Comparison of ENCODE assay signal across 11 mouse cellular contexts in the genomic region with DNA sequence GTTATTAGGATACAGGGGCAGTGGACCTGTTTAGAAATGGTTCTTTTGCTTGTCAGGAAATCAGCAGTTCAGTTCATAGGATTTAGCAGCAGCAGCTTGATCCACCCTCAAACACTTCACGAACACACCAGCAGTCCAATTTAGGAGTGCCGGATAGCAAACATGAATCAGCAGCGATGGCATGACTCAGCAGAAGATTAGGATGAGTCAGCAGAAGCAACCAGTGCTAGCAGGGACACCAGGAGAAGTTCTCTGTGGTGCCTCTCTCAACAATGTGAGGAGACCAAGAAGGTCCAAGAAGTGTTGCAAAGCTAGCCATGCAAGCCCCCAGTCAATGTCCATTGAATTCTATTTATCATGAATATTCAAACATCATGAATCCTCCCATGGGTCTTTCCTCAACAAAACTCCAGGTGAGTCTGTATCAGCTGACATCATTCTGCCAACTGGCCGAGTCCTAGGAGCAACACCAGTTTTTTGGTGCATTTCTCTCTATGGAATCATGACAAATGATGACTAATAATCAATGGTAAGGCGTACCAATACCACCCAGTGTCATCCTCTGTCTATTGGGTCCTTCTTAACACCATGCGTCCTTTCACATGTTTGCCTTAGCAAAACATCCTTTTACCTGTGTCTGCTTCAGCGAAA. TPM values are rescaled to one million over a fixed set of nuclear protein-coding genes. Genes with fewer than 3 reads are reported as not detected.
DNase-seq lines count a peak whose midpoint lies in the region; ATAC-seq lines count a peak whose summit lies in the region.
"Had no signal": no experiment of that assay in that cellular context is flagged by ENCODE, and none has a peak within 500 bp of the region (broad histone marks: within the 10 kb centered on the region; RNA-seq: fewer than 3 reads in every experiment).

No protein-coding gene starts in this region.

- no peaks in the 10 kb centered on the region for H3K9me3 ChIP-seq in heart, embryonic 13.5 days
- H3K9me3 ChIP-seq in liver, embryonic 16.5 days (replicated peaks; ENCODE audit: control insufficient read depth, low read length) = no peaks in the 10 kb centered on the region
- H3K9me3 ChIP-seq in hindbrain, embryonic 11.5 days (ENCODE audit: control insufficient read depth, low read length) = no peaks in the 10 kb centered on the region

- intact Hi-C loops in heart, postnatal 36 days (cut with DNase I) = no loop called here

- no peaks in the 10 kb centered on the region for H3K27me3 ChIP-seq in heart, embryonic 13.5 days (replicated peaks)
- H3K27me3 ChIP-seq in liver, embryonic 16.5 days (ENCODE audit: control insufficient read depth, insufficient read depth, low read depth, low read length) = no peaks in the 10 kb centered on the region
- H3K27me3 ChIP-seq in hindbrain, embryonic 11.5 days (ENCODE audit: control insufficient read depth, insufficient read depth, low read length) = no peaks in the 10 kb centered on the region

- H3K4me1 ChIP-seq in heart, embryonic 13.5 days = peaks cover 25% of the 10 kb centered on the region
- H3K4me1 ChIP-seq in liver, embryonic 16.5 days (ENCODE audit: control insufficient read depth, low read depth, low read length) = peaks cover 9% of the 10 kb centered on the region
- H3K4me1 ChIP-seq in hindbrain, embryonic 11.5 days (replicated peaks; ENCODE audit: control insufficient read depth, insufficient read depth, low read length) = no peaks in the 10 kb centered on the region

- H3K4me2 ChIP-seq in heart, embryonic 13.5 days = no peak overlapping the region
- H3K4me2 ChIP-seq in liver, embryonic 16.5 days (ENCODE audit: low read depth, low read length) = no peak overlapping the region
- no peak overlapping the region for H3K4me2 ChIP-seq in hindbrain, embryonic 11.5 days (replicated peaks; ENCODE audit: low read depth, low read length)

- H3K36me3 ChIP-seq in heart, embryonic 13.5 days = no peaks in the 10 kb centered on the region
- no peaks in the 10 kb centered on the region for H3K36me3 ChIP-seq in liver, embryonic 16.5 days (ENCODE audit: control insufficient read depth, insufficient read depth)
- H3K36me3 ChIP-seq in hindbrain, embryonic 11.5 days (ENCODE audit: control insufficient read depth, insufficient read depth, low read length) = no peaks in the 10 kb centered on the region

- 84% methylated on average over 7 of the region's 7 CpGs for WGBS in heart, embryonic 13.5 days
- 66% methylated on average over 7 of the region's 7 CpGs for WGBS in liver, embryonic 16.5 days (ENCODE audit: insufficient replicate concordance)
- WGBS in hindbrain, embryonic 11.5 days = 90% methylated on average over 7 of the region's 7 CpGs

- ATAC-seq in heart, embryonic 13.5 days (ENCODE audit: extremely low read depth, insufficient number of reproducible peaks, low FRiP score, low TSS enrichment) = peak; percentile 83; the same call in 1 of the 2 replicates
- peak; percentile 77 for ATAC-seq in liver, embryonic 16.5 days (ENCODE audit: low read depth)
- ATAC-seq in hindbrain, embryonic 11.5 days (ENCODE audit: low FRiP score) = no peak
- ATAC-seq: intestine, embryonic 16.5 days had no signal

- H3K4me3 ChIP-seq in heart, embryonic 13.5 days = no peak overlapping the region
- no peak overlapping the region for H3K4me3 ChIP-seq in liver, embryonic 16.5 days (ENCODE audit: low read depth, low read length)
- H3K4me3 ChIP-seq in hindbrain, embryonic 11.5 days (ENCODE audit: low read depth, low read length) = no peak overlapping the region
- H3K4me3 ChIP-seq: heart, adult 2 months had no signal

- H3K27ac ChIP-seq in heart, embryonic 13.5 days (replicated peaks) = no peak overlapping the region
- no peak overlapping the region for H3K27ac ChIP-seq in liver, embryonic 16.5 days (ENCODE audit: low read length)
- H3K27ac ChIP-seq in hindbrain, embryonic 11.5 days (ENCODE audit: low read depth, low read length) = no peak overlapping the region
- H3K27ac ChIP-seq: heart, adult 2 months had no signal

- H3K9ac ChIP-seq in heart, embryonic 13.5 days = no peak overlapping the region
- no peak overlapping the region for H3K9ac ChIP-seq in liver, embryonic 16.5 days (ENCODE audit: low read depth, low read length)
- H3K9ac ChIP-seq in hindbrain, embryonic 11.5 days (ENCODE audit: low read depth, low read length) = no peak overlapping the region

- no peak for DNase-seq in heart, postnatal 36 days
- peak; percentile 50 for DNase-seq in ES-CJ7 (ENCODE audit: low read depth, low spot score)
- DNase-seq in brain, adult 2 months (ENCODE audit: low read depth, low spot score) = peak; percentile 74
- DNase-seq in kidney, adult 11 months = no peak
- no peak for DNase-seq in hindbrain, embryonic 11.5 days (ENCODE audit: low spot score)
- DNase-seq in natural killer cell, adult 2 months (ENCODE audit: low spot score in 2 of 2) = no peak
- DNase-seq: cerebellum, adult 2 months; heart, adult 2 months had no signal

RNA-seq across cellular contexts. Expression of gene Fam129a, which starts 45.7 kb away (rescaled TPM):
- 4.5 and 4.7 TPM in 2 replicates for polyA plus RNA-seq in heart, embryonic 13.5 days (2015; fragmentation: Nextera tagmentation; extraction: Ambion mirVana)
- 10 to 100 TPM; 12.8 to 18.2 TPM for total RNA-seq in heart, postnatal 36 days (2021)
- polyA plus RNA-seq in liver, embryonic 16.5 days (2015; fragmentation: Nextera tagmentation; extraction: Ambion mirVana) = 11.7 and 13.8 TPM in 2 replicates
- polyA plus RNA-seq in hindbrain, embryonic 11.5 days (2014; fragmentation: Nextera tagmentation; extraction: Ambion mirVana) = 0.60 and 0.93 TPM in 2 replicates

Comparison
In these comparisons a context has a peak if more than half of its experiments do, and no peak if none do; other contexts are left out.
1. DNase-seq: peak in ES-CJ7 (single experiment) and brain, adult 2 months (single experiment); none in heart, postnatal 36 days (0 of 2), kidney, adult 11 months (single experiment), hindbrain, embryonic 11.5 days (single experiment) and natural killer cell, adult 2 months (0 of 2).